In the genomic region with DNA sequence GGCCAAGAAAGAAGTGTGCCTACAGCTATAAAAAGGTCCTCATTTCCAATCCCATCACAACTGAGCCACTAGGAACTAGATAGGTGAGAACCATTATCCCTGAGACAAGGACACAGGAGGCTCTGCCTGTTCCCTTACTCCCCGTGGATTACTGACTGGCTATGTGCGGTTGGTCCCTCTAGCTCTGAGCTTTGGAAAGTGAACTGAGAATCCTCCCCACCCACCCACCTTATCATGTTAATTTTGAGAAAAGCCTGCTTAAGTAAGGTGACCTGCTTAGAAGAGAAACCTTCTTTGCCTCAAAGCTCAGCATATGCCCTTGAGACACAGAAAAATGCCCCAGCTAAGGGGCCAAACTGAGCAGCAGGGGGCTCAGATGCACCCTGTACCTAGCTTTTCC, we compare ENCODE assay signal across 8 mouse cellular contexts. TPM values are rescaled to one million over a fixed set of nuclear protein-coding genes. Genes with fewer than 3 reads are reported as not detected.
DNase-seq lines count a peak whose midpoint lies in the region; ATAC-seq and TF ChIP-seq lines count a peak whose summit lies in the region.

No protein-coding gene starts in this region.

- DNase-seq in kidney, postnatal 0 days (ENCODE audit: low spot score), result no peak
- no peak for DNase-seq in kidney, postnatal 4 days
- DNase-seq in naive thymus-derived CD4-positive, alpha-beta T cell, adult 2 months (ENCODE audit: low read depth), result peak; percentile 28
- no peak for DNase-seq in ovary, postnatal 36 days (ENCODE audit: low spot score)
- no peak for DNase-seq in embryo, embryonic 11 days
- DNase-seq in frontal cortex, postnatal 36 days (ENCODE audit: low spot score in 2 of 2), result no peak

- ATAC-seq in kidney, postnatal 0 days (replicated peaks; ENCODE audit: low FRiP score, low read depth), result no peak
- no peak for ATAC-seq in embryonic facial prominence, embryonic 12.5 days (ENCODE audit: insufficient number of reproducible peaks, insufficient read depth, low FRiP score, low TSS enrichment)
- ATAC-seq in intestine, embryonic 15.5 days, result no peak

- H3K4me1 ChIP-seq in kidney, postnatal 0 days (replicated peaks; ENCODE audit: insufficient read depth, low read length), result peaks cover 55% of the 10 kb centered on the region
- H3K4me1 ChIP-seq in embryonic facial prominence, embryonic 12.5 days, result peaks cover 65% of the 10 kb centered on the region
- H3K4me1 ChIP-seq in intestine, embryonic 15.5 days (replicated peaks), result peaks cover 58% of the 10 kb centered on the region

- no peaks in the 10 kb centered on the region for H3K27me3 ChIP-seq in kidney, postnatal 0 days (ENCODE audit: insufficient read depth, low read length)
- H3K27me3 ChIP-seq in embryonic facial prominence, embryonic 12.5 days, result no peaks in the 10 kb centered on the region
- no peaks in the 10 kb centered on the region for H3K27me3 ChIP-seq in intestine, embryonic 15.5 days (replicated peaks)

- H3K36me3 ChIP-seq in kidney, postnatal 0 days (ENCODE audit: insufficient read depth, low read length), result 0 out of 2 replicates have a peak, but pooled peaks cover 5% of the 10 kb centered on the region
- no peaks in the 10 kb centered on the region for H3K36me3 ChIP-seq in embryonic facial prominence, embryonic 12.5 days
- no peaks in the 10 kb centered on the region for H3K36me3 ChIP-seq in intestine, embryonic 15.5 days

- TF ChIP-seq CTCF in kidney, postnatal 0 days (IDR thresholded peaks at IDR 0.05; ENCODE audit: low read depth), result no peak

- H3K9me3 ChIP-seq in kidney, postnatal 0 days (replicated peaks; ENCODE audit: low read length), result no peaks in the 10 kb centered on the region
- no peaks in the 10 kb centered on the region for H3K9me3 ChIP-seq in embryonic facial prominence, embryonic 12.5 days
- H3K9me3 ChIP-seq in intestine, embryonic 15.5 days, result no peaks in the 10 kb centered on the region

- peak overlapping the region; percentile 98 for H3K27ac ChIP-seq in kidney, postnatal 0 days
- H3K27ac ChIP-seq in embryonic facial prominence, embryonic 12.5 days, result peak overlapping the region; percentile 61
- H3K27ac ChIP-seq in intestine, embryonic 15.5 days, result no peak overlapping the region

- WGBS in kidney, postnatal 0 days, result 64% methylated on average over 2 of the region's 2 CpGs
- 40% methylated on average over 2 of the region's 2 CpGs for WGBS in embryonic facial prominence, embryonic 12.5 days
- 63% methylated on average over 2 of the region's 2 CpGs for WGBS in intestine, embryonic 15.5 days

- peak overlapping the region; percentile 98; the same call in 1 of the 2 replicates for H3K9ac ChIP-seq in kidney, postnatal 0 days (ENCODE audit: low read depth, low read length)
- 0 out of 2 replicates have a peak overlapping the region, but pooled peaks have one; percentile 97 for H3K9ac ChIP-seq in embryonic facial prominence, embryonic 12.5 days
- H3K9ac ChIP-seq in intestine, embryonic 15.5 days, result 0 out of 2 replicates have a peak overlapping the region, but pooled peaks have one; percentile 17

- peak overlapping the region; percentile 72 for H3K4me2 ChIP-seq in kidney, postnatal 0 days (ENCODE audit: low read length)
- H3K4me2 ChIP-seq in embryonic facial prominence, embryonic 12.5 days (replicated peaks), result peak overlapping the region; percentile 77
- H3K4me2 ChIP-seq in intestine, embryonic 15.5 days (replicated peaks), result peak overlapping the region; percentile 90

- H3K4me3 ChIP-seq in kidney, postnatal 0 days (replicated peaks; ENCODE audit: low read depth, low read length), result peak overlapping the region; percentile 89
- peak overlapping the region; percentile 74; the same call in 1 of the 2 replicates for H3K4me3 ChIP-seq in embryonic facial prominence, embryonic 12.5 days
- peak overlapping the region; percentile 86; the same call in 1 of the 2 replicates for H3K4me3 ChIP-seq in intestine, embryonic 15.5 days (replicated peaks)

RNA-seq across cellular contexts. Expression of a gene that starts 14.9 kb away (rescaled TPM):
- polyA plus RNA-seq in kidney, postnatal 0 days (2015; fragmentation: Nextera tagmentation; extraction: Ambion mirVana), result 24.5 and 24.7 TPM in 2 replicates
- polyA plus RNA-seq in embryonic facial prominence, embryonic 12.5 days (2016; fragmentation: Nextera tagmentation; extraction: Ambion mirVana), result 33.5 and 38.8 TPM in 2 replicates
- polyA plus RNA-seq in intestine, embryonic 15.5 days (2015; fragmentation: Nextera tagmentation; extraction: Ambion mirVana), result 18.0 and 20.6 TPM in 2 replicates

RNA-seq across cellular contexts. Expression of a gene that starts 51.1 kb away (rescaled TPM):
- polyA plus RNA-seq in kidney, postnatal 0 days (2015; fragmentation: Nextera tagmentation; extraction: Ambion mirVana), result 86.9 and 108 TPM in 2 replicates
- polyA plus RNA-seq in embryonic facial prominence, embryonic 12.5 days (2016; fragmentation: Nextera tagmentation; extraction: Ambion mirVana), result 29.4 and 32.6 TPM in 2 replicates
- 23.9 and 25.1 TPM in 2 replicates for polyA plus RNA-seq in intestine, embryonic 15.5 days (2015; fragmentation: Nextera tagmentation; extraction: Ambion mirVana)

Comparison
In these comparisons a context has a peak if more than half of its experiments do, and no peak if none do; other contexts are left out.
1. H3K9ac ChIP-seq: peak in every context shown above with its lines; median percentile 98 in kidney, postnatal 0 days; 97 in embryonic facial prominence, embryonic 12.5 days; 17 in intestine, embryonic 15.5 days.